Mouse (Mus musculus) naive thymus-derived CD4-positive, alpha-beta T cell, adult 2 months (primary cell): ENCODE data around the gene Pcgf2.
"Not testable (repeated sequence)": the region's sequence is repeated elsewhere in the genome, so short reads cannot be mapped to it uniquely, and the experiment has no call there.

Experiments
- DNase-seq: peaks from one replicate; pipeline ENCODE4 v3.0.0-alpha.2; 2011; ENCODE audit warnings: low read depth

Pcgf2 gene

GRCm38 (mm10) chr11:97717369-97718280 lies 17.3 kb upstream of the Pcgf2 start:
- DNase-seq = no peak

- no peak for DNase-seq
Observed at GRCm38 (mm10) chr11:97716021-97716420, 15.7 kb upstream of the Pcgf2 start.

- DNase-seq = no peak
Observed at GRCm38 (mm10) chr11:97714784-97715760, 14.8 kb upstream of the Pcgf2 start.

- no peak for DNase-seq
Observed at GRCm38 (mm10) chr11:97714356-97714755, 14.1 kb upstream of the Pcgf2 start.

GRCm38 (mm10) chr11:97713896-97714295 lies 13.6 kb upstream of the Pcgf2 start:
- DNase-seq = no peak

GRCm38 (mm10) chr11:97712286-97712685 lies 12.0 kb upstream of the Pcgf2 start:
- no peak for DNase-seq

GRCm38 (mm10) chr11:97711200-97711900 lies 11.1 kb upstream of the Pcgf2 start:
- DNase-seq = no peak

- DNase-seq = not testable (repeated sequence)
Observed at GRCm38 (mm10) chr11:97710067-97710466, 9.8 kb upstream of the Pcgf2 start.

- peak; percentile 99 for DNase-seq
Observed at GRCm38 (mm10) chr11:97703039-97703826, 2.9 kb upstream of the Pcgf2 start, which contains the start of gene Psmb3. Psmb3 (plus strand) TSS chr11:97703399.

- DNase-seq = peak; percentile 95
Observed at GRCm38 (mm10) chr11:97702393-97702745, 2.1 kb upstream of the Pcgf2 start.

- peak; percentile 48 for DNase-seq
Observed at GRCm38 (mm10) chr11:97701581-97702392, 1.5 kb upstream of the Pcgf2 start.

- no peak for DNase-seq
Observed at GRCm38 (mm10) chr11:97700746-97701580, 666 bp upstream of the Pcgf2 start.

GRCm38 (mm10) chr11:97699626-97700002 lies 683 bp downstream of the Pcgf2 start:
- DNase-seq = peak; percentile 63

- no peak for DNase-seq
Observed at GRCm38 (mm10) chr11:97698741-97699611, 1.3 kb downstream of the Pcgf2 start.

GRCm38 (mm10) chr11:97697891-97698529 lies 2.3 kb downstream of the Pcgf2 start:
- DNase-seq = no peak

- no peak for DNase-seq
Observed at GRCm38 (mm10) chr11:97697199-97697890, 3.0 kb downstream of the Pcgf2 start.

GRCm38 (mm10) chr11:97696669-97697068 lies 3.6 kb downstream of the Pcgf2 start:
- no peak for DNase-seq
